Mouse (Mus musculus) lung, postnatal 0 days (tissue): ENCODE results near the gene Jak2. TPM values are rescaled to one million over a fixed set of nuclear protein-coding genes. Genes with fewer than 3 reads are reported as not detected.
A peak's percentile ranks its signal among the peaks of the same experiment; 100 is the strongest.

Experiments
- ATAC-seq: fragments of 200-750 bp; cut with Nextera tagmentation; 2 replicates; pipeline ENCODE4 v1.8.0; 2017; ENCODE audit warnings: moderate library complexity
- DNase-seq: peaks from one replicate; pipeline ENCODE4 v3.0.0-alpha.2; 2016; ENCODE audit warnings: low spot score
- H3K27ac ChIP-seq: fragments of 300-500 bp; sonication (generic); 2 replicates; pipeline ENCODE4 v1.5.1; 2014; ENCODE audit warnings: antibody characterized with exemption, mild to moderate bottlenecking, low read length, mixed read lengths
- H3K27me3 ChIP-seq: fragments of 300-500 bp; sonication (generic); replicated peaks from 2 replicates; pipeline ENCODE4 v1.6.1; 2014; ENCODE audit warnings: low read length, mixed read lengths; ENCODE audit not compliant: insufficient read depth
- H3K36me3 ChIP-seq: fragments of 300-500 bp; sonication (generic); 2 replicates; pipeline ENCODE4 v1.6.1; 2014; ENCODE audit warnings: low read length, mixed read lengths; ENCODE audit not compliant: insufficient read depth
- H3K4me1 ChIP-seq: fragments of 300-500 bp; sonication (generic); 2 replicates; pipeline ENCODE4 v1.6.1; 2014; ENCODE audit warnings: antibody characterized with exemption, low read depth, low read length, mixed read lengths; ENCODE audit not compliant: insufficient read depth
- H3K4me2 ChIP-seq: fragments of 300-500 bp; sonication (generic); replicated peaks from 2 replicates; pipeline ENCODE4 v1.6.1; 2014; ENCODE audit warnings: low read depth, mild to moderate bottlenecking, low read length, moderate library complexity, mixed read lengths
- H3K4me3 ChIP-seq: fragments of 300-500 bp; sonication (generic); 2 replicates; pipeline ENCODE4 v1.5.1; 2014; ENCODE audit warnings: low read depth, low read length
- H3K9ac ChIP-seq: fragments of 300-500 bp; sonication (generic); replicated peaks from 2 replicates; pipeline ENCODE4 v1.6.1; 2014; ENCODE audit warnings: low read depth, mild to moderate bottlenecking
- H3K9me3 ChIP-seq: fragments of 300-500 bp; sonication (generic); 2 replicates; pipeline ENCODE4 v1.6.1; 2016; ENCODE audit warnings: low read length, mixed read lengths
- CTCF ChIP-seq: IDR thresholded peaks from 2 replicates; pipeline ENCODE4 v1.5.1; 2016; ENCODE audit warnings: antibody characterized with exemption, mild to moderate bottlenecking
- EP300 ChIP-seq: IDR thresholded peaks from 2 replicates; pipeline ENCODE4 v1.6.1; 2016; ENCODE audit warnings: antibody characterized with exemption, mild to moderate bottlenecking, control low read depth
- WGBS: fragments of 180-500 bp; shearing (Covaris S2); extraction: QIAGEN DNeasy Blood & Tissue Kit; methylation state at CpG from one replicate; pipeline ENCODE4 v1.1.7; 2014; 5-methylcytosine and 5-hydroxymethylcytosine counted together
- polyA plus RNA-seq: library from polyadenylated mRNA; unstranded; fragments of >200 nt; fragmentation: Nextera tagmentation; extraction: Ambion mirVana; gene quantifications from 2 replicates; pipeline ENCODE4 v1.2.1, GENCODE M21; 2015

Gene Jak2
- polyA plus RNA-seq, 1 experiment from 2014 or later = 9.6 TPM

DNA sequence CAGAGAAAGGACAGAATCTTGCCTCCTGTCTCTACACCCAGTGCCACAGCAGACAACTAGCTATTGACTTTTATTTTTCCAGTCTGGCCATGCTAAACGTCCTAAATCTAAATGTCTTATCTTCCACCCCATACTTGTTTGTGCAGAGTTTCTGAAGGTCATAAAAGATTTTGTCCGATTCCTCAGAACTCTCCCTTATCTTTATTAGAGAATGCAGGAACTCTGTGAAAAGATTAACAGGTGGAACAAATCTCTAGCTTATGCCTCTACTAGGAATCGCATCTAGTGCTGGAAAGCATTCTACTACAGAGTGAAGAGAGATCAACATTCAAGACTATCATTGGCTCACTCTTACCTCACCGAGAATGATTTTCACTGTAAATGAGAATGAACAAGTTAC, 1.7 kb upstream of the Jak2 start:
- H3K4me1 ChIP-seq = peaks cover 10% of the 10 kb centered on the region; the same call in 1 of the 2 replicates
- H3K9me3 ChIP-seq = no peaks in the 10 kb centered on the region
- ATAC-seq = no peak
- WGBS = 53% methylated on average over 4 of the region's 4 CpGs
- no peaks in the 10 kb centered on the region for H3K27me3 ChIP-seq
- H3K9ac ChIP-seq = no peak overlapping the region
- H3K36me3 ChIP-seq = no peaks in the 10 kb centered on the region
- TF ChIP-seq CTCF = no peak
- TF ChIP-seq EP300 = no peak
- no peak overlapping the region for H3K4me3 ChIP-seq
- no peak for DNase-seq
- H3K4me2 ChIP-seq = 0 out of 2 replicates have a peak overlapping the region, but pooled peaks have one; percentile 75
- no peak overlapping the region for H3K27ac ChIP-seq

- no peaks in the 10 kb centered on the region for H3K27me3 ChIP-seq
- WGBS = under 1% methylated on average over 37 of the region's 44 CpGs
- TF ChIP-seq CTCF = no peak
- no peak for TF ChIP-seq EP300
- H3K36me3 ChIP-seq = no peaks in the 10 kb centered on the region
- peak overlapping the region; percentile 93 for H3K27ac ChIP-seq
- peaks cover 10% of the 10 kb centered on the region; the same call in 1 of the 2 replicates for H3K4me1 ChIP-seq
- peak overlapping the region; percentile 73 for H3K4me3 ChIP-seq
- DNase-seq (peak; percentile 42), ATAC-seq (peak; percentile 35)
- peak overlapping the region; percentile 75 for H3K4me2 ChIP-seq
- no peaks in the 10 kb centered on the region for H3K9me3 ChIP-seq
- peak overlapping the region; percentile 88 for H3K9ac ChIP-seq
These were observed 552 bp downstream of the Jak2 start for GRCm38 (mm10) chr19:29251958-29252801.

- DNase-seq (peak; percentile 59), ATAC-seq (no peak)
- Histone ChIP-seq H3K4me2 (peak overlapping the region; percentile 75), H3K9ac (peak overlapping the region; percentile 88), H3K4me3 (peak overlapping the region; percentile 73), H3K27ac (peak overlapping the region; percentile 93), H3K4me1 (peaks cover 10% of the 10 kb centered on the region; the same call in 1 of the 2 replicates), H3K36me3 (no peaks in the 10 kb centered on the region), H3K27me3 (no peaks in the 10 kb centered on the region), H3K9me3 (no peaks in the 10 kb centered on the region)
- 18% methylated on average over 10 of the region's 10 CpGs for WGBS
- TF ChIP-seq EP300 = no peak
- TF ChIP-seq CTCF = no peak
These were observed 1.4 kb downstream of the Jak2 start for GRCm38 (mm10) chr19:29252831-29253545.

GRCm38 (mm10) chr19:29253728-29254127, 2.1 kb downstream of the Jak2 start:
- no peaks in the 10 kb centered on the region for H3K27me3 ChIP-seq
- H3K27ac ChIP-seq = 0 out of 2 replicates have a peak overlapping the region, but pooled peaks have one; percentile 26
- peak; percentile 34 for ATAC-seq
- peaks cover 10% of the 10 kb centered on the region; the same call in 1 of the 2 replicates for H3K4me1 ChIP-seq
- peak overlapping the region; percentile 73; the same call in 1 of the 2 replicates for H3K4me3 ChIP-seq
- DNase-seq = peak; percentile 94
- WGBS = 3% methylated on average over 9 of the region's 9 CpGs
- TF ChIP-seq EP300 (peak; percentile 41; the same call in 1 of the 2 replicates), CTCF (peak; percentile 98)
- H3K9ac ChIP-seq = 0 out of 2 replicates have a peak overlapping the region, but pooled peaks have one; percentile 19
- no peaks in the 10 kb centered on the region for H3K36me3 ChIP-seq
- no peaks in the 10 kb centered on the region for H3K9me3 ChIP-seq
- H3K4me2 ChIP-seq = peak overlapping the region; percentile 75

DNA sequence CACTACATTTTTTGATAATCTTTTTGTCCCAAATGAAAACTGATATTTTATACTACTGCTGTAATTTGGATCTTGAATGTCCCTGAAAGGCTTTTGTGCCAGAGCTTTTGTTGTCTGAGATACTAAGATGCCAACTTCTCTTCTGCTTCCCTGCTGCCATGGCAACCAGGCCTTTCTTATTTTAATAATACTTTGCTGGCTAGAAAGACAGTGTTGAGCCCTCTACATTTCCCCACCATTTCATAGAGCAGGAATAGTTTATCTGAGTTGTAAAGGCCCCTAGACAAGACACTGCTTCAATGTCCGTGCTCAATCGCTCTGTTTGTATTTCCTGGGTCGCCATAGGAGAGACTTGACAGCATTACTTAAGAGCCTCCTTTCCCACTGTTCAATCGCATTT, 3.0 kb downstream of the Jak2 start:
- H3K9me3 ChIP-seq = no peaks in the 10 kb centered on the region
- no peak overlapping the region for H3K9ac ChIP-seq
- no peaks in the 10 kb centered on the region for H3K27me3 ChIP-seq
- ATAC-seq (no peak), DNase-seq (no peak)
- TF ChIP-seq EP300 (no peak), CTCF (no peak)
- no peak overlapping the region for H3K4me3 ChIP-seq
- 62% methylated on average over 4 of the region's 4 CpGs for WGBS
- H3K36me3 ChIP-seq = no peaks in the 10 kb centered on the region
- H3K4me2 ChIP-seq = no peak overlapping the region
- H3K4me1 ChIP-seq = peaks cover 8% of the 10 kb centered on the region; the same call in 1 of the 2 replicates
- no peak overlapping the region for H3K27ac ChIP-seq
